Mouse (Mus musculus) midbrain, embryonic 12.5 days (tissue): ENCODE measurements around the gene Zfp472. TPM values are rescaled to one million over a fixed set of nuclear protein-coding genes. Genes with fewer than 3 reads are reported as not detected.
"Not testable (repeated sequence)": the region's sequence is repeated elsewhere in the genome, so short reads cannot be mapped to it uniquely, and the experiment has no call there.

Source experiments
- ATAC-seq: fragments of 200-750 bp; cut with Nextera tagmentation; 2 replicates; pipeline ENCODE4 v1.8.0; 2017; ENCODE audit warnings: low read depth, moderate TSS enrichment, moderate library complexity; ENCODE audit not compliant: low FRiP score
- H3K27ac ChIP-seq: fragments of 300-500 bp; sonication (generic); replicated peaks from 2 replicates; pipeline ENCODE4 v1.5.1; 2016; ENCODE audit warnings: mild to moderate bottlenecking
- H3K27me3 ChIP-seq: fragments of 300-500 bp; sonication (generic); 2 replicates; pipeline ENCODE4 v1.6.1; 2016; ENCODE audit warnings: mild to moderate bottlenecking
- H3K36me3 ChIP-seq: fragments of 300-500 bp; sonication (generic); 2 replicates; pipeline ENCODE4 v1.6.1; 2016
- H3K4me1 ChIP-seq: fragments of 300-500 bp; sonication (generic); 2 replicates; pipeline ENCODE4 v1.6.1; 2016
- H3K4me2 ChIP-seq: fragments of 300-500 bp; sonication (generic); replicated peaks from 2 replicates; pipeline ENCODE4 v1.6.1; 2016; ENCODE audit warnings: mild to moderate bottlenecking, moderate library complexity
- H3K4me3 ChIP-seq: fragments of 300-500 bp; sonication (generic); 2 replicates; pipeline ENCODE4 v1.5.1; 2016; ENCODE audit warnings: mild to moderate bottlenecking
- H3K9ac ChIP-seq: fragments of 300-500 bp; sonication (generic); replicated peaks from 2 replicates; pipeline ENCODE4 v1.6.1; 2016; ENCODE audit warnings: mild to moderate bottlenecking, moderate library complexity
- H3K9me3 ChIP-seq: fragments of 300-500 bp; sonication (generic); 2 replicates; pipeline ENCODE4 v1.6.1; 2016; ENCODE audit warnings: mild to moderate bottlenecking
- polyA plus RNA-seq: library from polyadenylated mRNA; unstranded; fragments of >200 nt; fragmentation: Nextera tagmentation; extraction: Ambion mirVana; gene quantifications from 2 replicates; pipeline ENCODE4 v1.2.1, GENCODE M21; 2016

Zfp472 gene
- polyA plus RNA-seq, 1 experiment from 2014 or later: 11.1 TPM

DNA sequence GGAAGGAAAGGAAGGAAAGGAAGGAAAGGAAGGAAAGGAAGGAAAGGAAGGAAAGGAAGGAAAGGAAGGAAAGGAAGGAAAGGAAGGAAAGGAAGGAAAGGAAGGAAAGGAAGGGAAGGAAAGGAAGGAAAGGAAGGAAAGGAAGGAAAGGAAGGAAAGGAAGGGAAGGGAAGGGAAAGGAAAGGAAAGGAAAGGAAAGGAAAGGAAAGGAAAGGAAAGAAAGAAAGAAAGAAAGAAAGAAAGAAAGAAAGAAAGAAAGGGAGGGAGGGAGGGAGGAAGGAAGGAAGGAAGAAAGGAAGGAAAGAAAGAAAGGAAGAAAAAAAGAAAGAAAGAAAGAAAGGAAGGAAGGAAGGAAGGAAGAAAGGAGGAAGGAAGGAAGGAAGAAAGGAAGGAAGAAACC, 54.8 kb downstream of the Zfp472 start:
- H3K27ac ChIP-seq, H3K4me1 ChIP-seq, H3K27me3 ChIP-seq, H3K4me2 ChIP-seq, ATAC-seq, H3K4me3 ChIP-seq, H3K9ac ChIP-seq: not testable (repeated sequence)
- peaks cover 80% of the 10 kb centered on the region for H3K9me3 ChIP-seq
- H3K36me3 ChIP-seq: peaks cover 81% of the 10 kb centered on the region

Other genes with a start within 250 kb of the Zfp472 start
- gene Zfp871, start 177.5 kb upstream of the Zfp472 start, polyA plus RNA-seq: 52.0 and 55.5 TPM in 2 replicates
- 53.5 and 57.9 TPM in 2 replicates for gene Zfp811, start 155.9 kb upstream of the Zfp472 start, polyA plus RNA-seq
- gene Zfp799, start 135.6 kb upstream of the Zfp472 start, polyA plus RNA-seq: 18.6 and 20.4 TPM in 2 replicates
- gene Zfp870, start 74.2 kb upstream of the Zfp472 start, polyA plus RNA-seq: 8.9 TPM in 2 replicates
- not detected in 2 replicates for gene Cyp4f14, start 48.5 kb upstream of the Zfp472 start, polyA plus RNA-seq
- 5.5 and 5.9 TPM in 2 replicates for gene Cyp4f13, start 18.4 kb upstream of the Zfp472 start, polyA plus RNA-seq
- gene Zfp952, start 27.3 kb downstream of the Zfp472 start, polyA plus RNA-seq: 18.9 and 19.0 TPM in 2 replicates
- gene Zfp763, start 67.6 kb downstream of the Zfp472 start, polyA plus RNA-seq: 22.8 and 24.7 TPM in 2 replicates
- not detected in 2 replicates for gene 4921501E09Rik, start 102.2 kb downstream of the Zfp472 start, polyA plus RNA-seq
- gene Zfp563, start 123.5 kb downstream of the Zfp472 start, polyA plus RNA-seq: 14.9 and 15.5 TPM in 2 replicates
- gene Morc2b, start 173.9 kb downstream of the Zfp472 start, polyA plus RNA-seq: 0.18 and 0.29 TPM in 2 replicates
- not detected in 2 replicates for gene Olfr55, start 202.6 kb downstream of the Zfp472 start, polyA plus RNA-seq
- gene Olfr239, start 225.5 kb downstream of the Zfp472 start, polyA plus RNA-seq: not detected in 2 replicates